Mouse (Mus musculus) gastrocnemius, postnatal 36 days (tissue): ENCODE data around the gene Hoxd10. TPM values are rescaled to one million over a fixed set of nuclear protein-coding genes. Genes with fewer than 3 reads are reported as not detected.

Source experiments
- DNase-seq, 2 experiments: peaks; one replicate each; pipeline ENCODE4 v3.0.0; 2022
- intact Hi-C: fragments of 180-260 bp; cut with DNase I; formaldehyde crosslinking; loops from one replicate; pipeline ENCODE4 v1.15.1; 2025
- total RNA-seq, 2 experiments: library from RNA; stranded (reverse); gene quantifications; 2 replicates each; pipeline ENCODE4 v1.2.3; 2021

The Hoxd10 gene
- total RNA-seq, 2 experiments from 2014 or later = 3.8 to 4.6 TPM

- intact Hi-C loops = no loop called here
Measured at GRCm38 (mm10) chr2:74720955-74721491, 29.3 kb downstream of the Hoxd10 start.

GRCm38 (mm10) chr2:74721882-74722281 is 30.2 kb downstream of the Hoxd10 start:
- DNase-seq = no peak
- intact Hi-C loops = no loop called here

More at GRCm38 (mm10) chr2:74720955-74721491, 29.3 kb downstream of the Hoxd10 start:
- no peak for DNase-seq

- intact Hi-C loops = no loop called here
- no peak for DNase-seq
Measured at GRCm38 (mm10) chr2:74722949-74723348, 31.2 kb downstream of the Hoxd10 start.

- no peak for DNase-seq
- intact Hi-C loops = no loop called here
Measured at GRCm38 (mm10) chr2:74724244-74725015, 32.7 kb downstream of the Hoxd10 start.

- DNase-seq = no peak
- intact Hi-C loops = no loop called here
Measured at GRCm38 (mm10) chr2:74725171-74725570, 33.4 kb downstream of the Hoxd10 start.

- intact Hi-C loops = no loop called here
- DNase-seq = no peak
Measured at GRCm38 (mm10) chr2:74726551-74726950, 34.8 kb downstream of the Hoxd10 start, which contains the start of gene Gm28230. TSS of gene Gm28230 (plus strand) at chr2:74726728.

GRCm38 (mm10) chr2:74726973-74727639 is 35.4 kb downstream of the Hoxd10 start:
- intact Hi-C loops = no loop called here
- DNase-seq = no peak

- intact Hi-C loops = no loop called here
- DNase-seq = no peak
Measured at GRCm38 (mm10) chr2:74727640-74728302, 36.0 kb downstream of the Hoxd10 start.

GRCm38 (mm10) chr2:74728303-74728680 is 36.6 kb downstream of the Hoxd10 start:
- intact Hi-C loops = no loop called here

GRCm38 (mm10) chr2:74730331-74730730 is 38.6 kb downstream of the Hoxd10 start:
- no peak for DNase-seq
- intact Hi-C loops = no loop called here

More at GRCm38 (mm10) chr2:74728303-74728680, 36.6 kb downstream of the Hoxd10 start:
- no peak for DNase-seq

- DNase-seq = no peak
- intact Hi-C loops = no loop called here
Measured at GRCm38 (mm10) chr2:74731055-74731454, 39.3 kb downstream of the Hoxd10 start.

GRCm38 (mm10) chr2:74731799-74732512 is 40.2 kb downstream of the Hoxd10 start:
- DNase-seq = no peak
- intact Hi-C loops = no loop called here

GRCm38 (mm10) chr2:74732513-74733316 is 41.0 kb downstream of the Hoxd10 start:
- DNase-seq = no peak
- intact Hi-C loops = no loop called here

GRCm38 (mm10) chr2:74733317-74733661 is 41.6 kb downstream of the Hoxd10 start:
- intact Hi-C loops = no loop called here
- no peak for DNase-seq

- intact Hi-C loops = no loop called here
- DNase-seq = no peak
Measured at GRCm38 (mm10) chr2:74733765-74734164, 42.0 kb downstream of the Hoxd10 start.

GRCm38 (mm10) chr2:74734451-74734850 is 42.7 kb downstream of the Hoxd10 start:
- intact Hi-C loops = no loop called here
- DNase-seq = no peak

GRCm38 (mm10) chr2:74734996-74735811 is 43.5 kb downstream of the Hoxd10 start:
- DNase-seq = no peak
- intact Hi-C loops = no loop called here

GRCm38 (mm10) chr2:74735851-74736687 is 44.3 kb downstream of the Hoxd10 start:
- intact Hi-C loops = no loop called here
- DNase-seq = no peak
